ENCODE assay signal across 19 mouse cellular contexts in the genomic region with DNA sequence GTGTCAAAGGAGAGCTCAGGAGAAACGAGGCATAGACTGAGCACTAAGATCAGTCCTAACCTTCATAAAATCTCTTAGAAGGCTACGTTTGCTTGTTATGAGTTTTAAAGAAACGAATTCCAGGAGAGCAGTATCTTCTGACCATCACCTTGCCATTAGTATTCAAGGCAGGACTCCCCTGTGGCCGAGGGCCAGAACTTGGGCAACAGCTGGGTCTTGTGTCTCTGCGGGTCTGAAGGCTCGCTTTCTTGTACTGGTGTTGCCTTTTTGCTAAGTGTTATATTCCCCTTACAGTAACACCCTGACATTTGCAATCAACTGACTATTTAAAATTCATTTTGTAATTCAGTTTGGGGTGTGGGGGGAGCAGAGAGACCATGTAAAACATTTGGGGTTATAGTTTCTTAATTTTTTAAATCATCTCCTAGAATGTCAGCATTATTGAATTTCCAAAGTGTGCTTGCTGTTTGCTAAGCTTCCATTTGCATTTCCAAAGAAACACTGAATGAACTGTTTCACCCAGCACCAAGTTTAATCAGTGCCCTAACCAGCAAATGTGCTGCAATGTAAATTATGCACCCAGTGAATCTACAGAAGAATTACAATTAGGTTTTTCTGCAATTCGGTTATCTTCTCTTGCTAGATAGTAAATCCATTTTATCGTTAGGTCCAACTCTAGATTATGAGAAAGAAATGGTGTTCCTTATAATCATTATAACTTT.
DNase-seq lines count a peak whose midpoint lies in the region; ATAC-seq lines count a peak whose summit lies in the region.
"Had no signal": no experiment of that assay in that cellular context is flagged by ENCODE, and none has a peak within 500 bp of the region (broad histone marks: within the 10 kb centered on the region; RNA-seq: fewer than 3 reads in every experiment).

No protein-coding gene starts in this region.

- no peaks in the 10 kb centered on the region for H3K27me3 ChIP-seq in liver, embryonic 15.5 days
- H3K27me3 ChIP-seq in liver, embryonic 11.5 days (replicated peaks; ENCODE audit: control insufficient read depth, insufficient read depth, low read length): no peaks in the 10 kb centered on the region
- H3K27me3 ChIP-seq in hindbrain, embryonic 15.5 days: no peaks in the 10 kb centered on the region
- H3K27me3 ChIP-seq: heart, embryonic 12.5 days; limb, embryonic 12.5 days had no signal

- H3K36me3 ChIP-seq in liver, embryonic 15.5 days (replicated peaks): peaks cover 14% of the 10 kb centered on the region
- H3K36me3 ChIP-seq in liver, embryonic 11.5 days (ENCODE audit: control insufficient read depth, insufficient read depth, low read length): no peaks in the 10 kb centered on the region
- no peaks in the 10 kb centered on the region for H3K36me3 ChIP-seq in hindbrain, embryonic 15.5 days
- H3K36me3 ChIP-seq: embryonic facial prominence, embryonic 10.5 days; limb, embryonic 12.5 days had no signal

- 60% methylated on average over 8 of the region's 8 CpGs for WGBS in liver, embryonic 15.5 days (ENCODE audit: insufficient replicate concordance)
- WGBS in liver, embryonic 11.5 days: 82% methylated on average over 8 of the region's 8 CpGs
- 47% methylated on average over 8 of the region's 8 CpGs for WGBS in hindbrain, embryonic 15.5 days

- H3K27ac ChIP-seq in liver, embryonic 15.5 days (replicated peaks): 0 out of 2 replicates have a peak overlapping the region, but pooled peaks have one; percentile 26
- no peak overlapping the region for H3K27ac ChIP-seq in liver, embryonic 11.5 days (ENCODE audit: low read depth, low read length)
- H3K27ac ChIP-seq in hindbrain, embryonic 15.5 days (replicated peaks): 0 out of 2 replicates have a peak overlapping the region, but pooled peaks have one; percentile 52
- H3K27ac ChIP-seq: embryonic facial prominence, embryonic 10.5 days; limb, embryonic 12.5 days had no signal

- H3K4me1 ChIP-seq in liver, embryonic 15.5 days (replicated peaks): peaks cover 18% of the 10 kb centered on the region
- H3K4me1 ChIP-seq in liver, embryonic 11.5 days (replicated peaks; ENCODE audit: control insufficient read depth, insufficient read depth, low read length): no peaks in the 10 kb centered on the region
- peaks cover 16% of the 10 kb centered on the region for H3K4me1 ChIP-seq in hindbrain, embryonic 15.5 days (replicated peaks)

- H3K9me3 ChIP-seq in liver, embryonic 15.5 days (replicated peaks): no peaks in the 10 kb centered on the region
- no peaks in the 10 kb centered on the region for H3K9me3 ChIP-seq in liver, embryonic 11.5 days (ENCODE audit: control insufficient read depth, low read length)
- H3K9me3 ChIP-seq in hindbrain, embryonic 15.5 days: no peaks in the 10 kb centered on the region
- H3K9me3 ChIP-seq: embryonic facial prominence, embryonic 10.5 days; heart, embryonic 12.5 days; limb, embryonic 12.5 days had no signal

- intact Hi-C loops in heart, postnatal 14 days (cut with DNase I): no loop called here

- no peak overlapping the region for H3K4me3 ChIP-seq in liver, embryonic 15.5 days (replicated peaks)
- no peak overlapping the region for H3K4me3 ChIP-seq in liver, embryonic 11.5 days (ENCODE audit: low read depth, low read length)
- no peak overlapping the region for H3K4me3 ChIP-seq in hindbrain, embryonic 15.5 days
- H3K4me3 ChIP-seq: embryonic facial prominence, embryonic 10.5 days; heart, embryonic 12.5 days; limb, embryonic 12.5 days had no signal

- H3K4me2 ChIP-seq in liver, embryonic 15.5 days: no peak overlapping the region
- H3K4me2 ChIP-seq in liver, embryonic 11.5 days: no peak overlapping the region
- no peak overlapping the region for H3K4me2 ChIP-seq in hindbrain, embryonic 15.5 days
- H3K4me2 ChIP-seq: heart, embryonic 12.5 days; limb, embryonic 12.5 days had no signal

- H3K9ac ChIP-seq in liver, embryonic 15.5 days: no peak overlapping the region
- no peak overlapping the region for H3K9ac ChIP-seq in liver, embryonic 11.5 days (ENCODE audit: low read depth, low read length)
- H3K9ac ChIP-seq in hindbrain, embryonic 15.5 days: no peak overlapping the region
- H3K9ac ChIP-seq: heart, embryonic 12.5 days; limb, embryonic 12.5 days had no signal

- no peak for ATAC-seq in liver, embryonic 15.5 days (ENCODE audit: insufficient read depth)
- ATAC-seq in liver, embryonic 11.5 days (replicated peaks; ENCODE audit: low FRiP score): no peak
- no peak; the same call in 1 of the 2 replicates for ATAC-seq in hindbrain, embryonic 15.5 days (ENCODE audit: low FRiP score, low read depth)

- DNase-seq in heart, adult 11 months: peak; percentile 21
- no peak for DNase-seq in heart, postnatal 14 days
- no peak for DNase-seq in liver, embryonic 11.5 days (ENCODE audit: low spot score)
- peak; percentile 33 for DNase-seq in brain, adult 2 months (ENCODE audit: low read depth, low spot score)
- no peak for DNase-seq in thymus, postnatal 4 days
- DNase-seq in testis, postnatal 14 days (ENCODE audit: low spot score): no peak
- DNase-seq: adrenal gland, postnatal 36 days; B cell, adult 2 months; cerebellum, adult 2 months; kidney, adult 8-10 months; kidney, postnatal 14 days; lung, adult 2 months; lung, postnatal 36 days; thymus, postnatal 25 days had no signal

Comparison
In these comparisons a context has a peak if more than half of its experiments do, and no peak if none do; other contexts are left out.
1. DNase-seq: peak in heart, adult 11 months (single experiment) and brain, adult 2 months (single experiment); none in heart, postnatal 14 days (0 of 2), liver, embryonic 11.5 days (single experiment), thymus, postnatal 4 days (single experiment) and testis, postnatal 14 days (single experiment).